Mouse (Mus musculus) CH12.LX (cell line): ENCODE measurements at regions not wholly inside any gene's neighbourhood (a gene's known extent, or its start where the extent isn't known, plus 50 kb on each side); places are given as distances from the start of the nearest gene placed in this dataset.

Source experiments
- DNase-seq: peaks from one replicate; pipeline ENCODE4 v3.0.0-alpha.2; 2013; ENCODE audit errors: extremely low read depth
- H3K27ac ChIP-seq: 2 replicates; pipeline ENCODE4 v1.5.1; 2012; ENCODE audit warnings: low read depth, mild to moderate bottlenecking, control low read depth, moderate library complexity; ENCODE audit not compliant: insufficient read depth
- H3K27me3 ChIP-seq: replicated peaks from 2 replicates; pipeline ENCODE3; 2012; ENCODE audit warnings: inconsistent platforms
- H3K36me3 ChIP-seq, 2 experiments: replicated peaks in 1 of 2; 2 replicates each; pipeline versions ENCODE3 to v1.6.1; 2012; ENCODE audit warnings: inconsistent platforms in 1 of 2, low read length in 1 of 2, mild to moderate bottlenecking in 1 of 2, mixed read lengths in 1 of 2, moderate library complexity in 1 of 2; ENCODE audit not compliant: control insufficient read depth in 1 of 2, insufficient read depth in 1 of 2
- H3K4me1 ChIP-seq, 2 experiments: 2 replicates each; pipeline ENCODE4 v1.6.1; 2012; ENCODE audit warnings: inconsistent platforms in 1 of 2, moderate library complexity in 1 of 2; ENCODE audit not compliant: insufficient read depth in 2 of 2, control insufficient read depth in 1 of 2
- H3K4me2 ChIP-seq: 2 replicates; pipeline ENCODE4 v1.6.1; 2012; ENCODE audit warnings: low read depth, mild to moderate bottlenecking, control low read depth; ENCODE audit not compliant: poor library complexity, insufficient read depth, severe bottlenecking
- H3K4me3 ChIP-seq, 3 experiments: fragments of 150-350 bp in 1 of 3; sonication (generic) in 1 of 3; replicated peaks in 1 of 3; 2 replicates each; pipeline versions ENCODE3 to v1.5.1; 2011 to 2012; ENCODE audit warnings: low read depth in 2 of 3, low read length in 2 of 3, mild to moderate bottlenecking in 2 of 3, moderate library complexity in 2 of 3, control low read depth in 1 of 3, improper control_type of control experiment in 1 of 3, inconsistent platforms in 1 of 3, mixed read lengths in 1 of 3; ENCODE audit not compliant: poor library complexity in 1 of 3
- H3K79me2 ChIP-seq: replicated peaks from 2 replicates; pipeline ENCODE4 v1.6.1; 2012; ENCODE audit warnings: mild to moderate bottlenecking, moderate library complexity; ENCODE audit not compliant: control insufficient read depth, poor library complexity, insufficient read depth, severe bottlenecking; ENCODE audit errors: extremely low read depth
- H3K9ac ChIP-seq: 2 replicates; pipeline ENCODE4 v1.6.1; 2012; ENCODE audit warnings: low read depth, mild to moderate bottlenecking, control low read depth, moderate library complexity; ENCODE audit not compliant: insufficient read depth
- H3K9me3 ChIP-seq: replicated peaks from 2 replicates; pipeline ENCODE3; 2012; ENCODE audit warnings: low read length, inconsistent platforms, mixed read lengths
- E2F4 ChIP-seq: IDR thresholded peaks from 2 replicates; pipeline ENCODE4 v1.6.1; 2011; ENCODE audit warnings: low read depth, low read length, improper control_type of control experiment; ENCODE audit not compliant: insufficient replicate concordance
- EP300 ChIP-seq: IDR thresholded peaks from 2 replicates; pipeline ENCODE4 v1.6.1; 2011; ENCODE audit warnings: low read length, improper control_type of control experiment
- HCFC1 ChIP-seq: IDR thresholded peaks from 2 replicates; pipeline ENCODE4 v1.6.1; 2012; ENCODE audit warnings: low read depth, mild to moderate bottlenecking, inconsistent platforms, low read length, improper control_type of control experiment
- IRF4 ChIP-seq: IDR thresholded peaks from 2 replicates; pipeline ENCODE4 v1.6.1; 2014; ENCODE audit warnings: low read depth, mild to moderate bottlenecking, inconsistent platforms, low read length, improper control_type of control experiment
- KAT2A ChIP-seq: IDR thresholded peaks from 2 replicates; pipeline ENCODE4 v1.6.1; 2012; ENCODE audit warnings: low read length, improper control_type of control experiment, inconsistent platforms; ENCODE audit not compliant: insufficient replicate concordance
- MAZ ChIP-seq: IDR thresholded peaks from 2 replicates; pipeline ENCODE4 v1.6.1; 2012; ENCODE audit warnings: low read depth, mild to moderate bottlenecking, inconsistent platforms, low read length, improper control_type of control experiment, moderate library complexity
- MEF2A ChIP-seq: IDR thresholded peaks from 2 replicates; pipeline ENCODE4 v1.6.1; 2014; ENCODE audit warnings: low read depth, mild to moderate bottlenecking, inconsistent platforms, low read length, improper control_type of control experiment, borderline replicate concordance
- MXI1 ChIP-seq: IDR thresholded peaks from 2 replicates; pipeline ENCODE4 v1.6.1; 2011; ENCODE audit warnings: mild to moderate bottlenecking, low read depth, low read length, improper control_type of control experiment
- MYC ChIP-seq: IDR thresholded peaks from 2 replicates; pipeline ENCODE4 v1.6.1; 2011; ENCODE audit warnings: low read depth, mild to moderate bottlenecking, improper control_type of control experiment, low read length
- NELFE ChIP-seq: IDR thresholded peaks from 2 replicates; pipeline ENCODE4 v1.6.1; 2011; ENCODE audit warnings: low read depth, low read length, improper control_type of control experiment
- NRF1 ChIP-seq: IDR thresholded peaks from 2 replicates; pipeline ENCODE4 v1.6.1; 2014; ENCODE audit warnings: low read depth, mild to moderate bottlenecking, inconsistent platforms, low read length, improper control_type of control experiment, moderate library complexity
- POLR2A ChIP-seq: IDR thresholded peaks from 2 replicates; pipeline ENCODE4 v1.6.1; 2011; ENCODE audit warnings: low read depth, mild to moderate bottlenecking, improper control_type of control experiment, low read length
- TBP ChIP-seq: conservative IDR thresholded peaks from 2 replicates; pipeline ENCODE4 v1.6.1; 2011; ENCODE audit warnings: low read depth, low read length, improper control_type of control experiment
- TCF12 ChIP-seq: IDR thresholded peaks from 2 replicates; pipeline ENCODE4 v1.6.1; 2014; ENCODE audit warnings: low read depth, mild to moderate bottlenecking, inconsistent platforms, low read length, improper control_type of control experiment
- UBTF ChIP-seq: IDR thresholded peaks from 2 replicates; pipeline ENCODE4 v1.6.1; 2012; ENCODE audit warnings: low read depth, mild to moderate bottlenecking, inconsistent platforms, low read length, improper control_type of control experiment, moderate library complexity
- USF1 ChIP-seq: IDR thresholded peaks from 2 replicates; pipeline ENCODE4 v1.6.1; 2014; ENCODE audit warnings: low read depth, mild to moderate bottlenecking, inconsistent platforms, low read length, improper control_type of control experiment
- dilution Hi-C: fragments of 300-500 bp; cut with MboI; formaldehyde crosslinking; loops from 2 replicates; pipeline ENCODE4 v1.14.3; 2020; ENCODE audit warnings: low sequenced_read_pairs; ENCODE audit not compliant: extremely low pct_unique_long_range_greater_than_20kb, extremely low pct_ligation_motif_present
- in situ Hi-C: fragments of 300-500 bp; cut with MboI; formaldehyde crosslinking; loops from 3 replicates; pipeline ENCODE4 v1.14.3; 2019; ENCODE audit warnings: low sequenced_read_pairs, low pct_ligation_motif_present, low pct_unique_long_range_greater_than_20kb, mixed read lengths

GRCm38 (mm10) chr8:66568861-66569260, 57.3 kb downstream of the Tktl2 start:
- H3K9me3 ChIP-seq = no peaks in the 10 kb centered on the region
- no peaks in the 10 kb centered on the region for H3K36me3 ChIP-seq
- H3K27ac ChIP-seq = no peak overlapping the region
- TF ChIP-seq POLR2A (no peak), MEF2A (no peak), USF1 (no peak), MXI1 (no peak), UBTF (no peak), MYC (no peak), TCF12 (no peak), MAZ (no peak), TBP (no peak), KAT2A (no peak), NELFE (no peak), E2F4 (no peak), EP300 (no peak)
- H3K4me1 ChIP-seq = no peaks in the 10 kb centered on the region
- no peak overlapping the region for H3K9ac ChIP-seq
- no peak for DNase-seq
- H3K4me2 ChIP-seq = no peak overlapping the region
- no peaks in the 10 kb centered on the region for H3K79me2 ChIP-seq
- in situ Hi-C loops = no loop called here
- H3K4me3 ChIP-seq = no peak overlapping the region
- H3K27me3 ChIP-seq = no peaks in the 10 kb centered on the region
- dilution Hi-C loops = no loop called here

GRCm38 (mm10) chr8:66586182-66586581, 74.6 kb downstream of the Tktl2 start:
- in situ Hi-C loops = no loop called here
- Histone ChIP-seq H3K4me1 (peaks cover 0 to 5% of the 10 kb centered on the region in 2 experiments; a peak in 2 of 4 replicates), H3K79me2 (no peaks in the 10 kb centered on the region), H3K27me3 (no peaks in the 10 kb centered on the region), H3K4me2 (peak overlapping the region; percentile 74), H3K9me3 (no peaks in the 10 kb centered on the region), H3K4me3 (no peak overlapping the region), H3K9ac (no peak overlapping the region), H3K36me3 (no peaks in the 10 kb centered on the region), H3K27ac (no peak overlapping the region)
- peak; percentile 8 for DNase-seq
- dilution Hi-C loops = no loop called here
- TF ChIP-seq NRF1 (peak; percentile 63), MXI1 (no peak), HCFC1 (no peak), TBP (no peak), E2F4 (no peak)

GRCm38 (mm10) chr8:66586850-66587249, 75.3 kb downstream of the Tktl2 start:
- in situ Hi-C loops = no loop called here
- no peaks in the 10 kb centered on the region for H3K9me3 ChIP-seq
- H3K4me3 ChIP-seq = peak overlapping the region in 2 of 3 experiments; percentile 36 to 52
- DNase-seq = peak; percentile 19
- no peaks in the 10 kb centered on the region for H3K79me2 ChIP-seq
- H3K4me1 ChIP-seq = peaks cover 0 to 5% of the 10 kb centered on the region in 2 experiments; a peak in 2 of 4 replicates
- no peak overlapping the region for H3K9ac ChIP-seq
- dilution Hi-C loops = no loop called here
- H3K4me2 ChIP-seq = peak overlapping the region; percentile 93
- TF ChIP-seq MYC (no peak), IRF4 (0 out of 2 replicates have a peak, but pooled peaks have one; percentile 1), TCF12 (no peak)
- H3K36me3 ChIP-seq = no peaks in the 10 kb centered on the region
- H3K27ac ChIP-seq = no peak overlapping the region
- no peaks in the 10 kb centered on the region for H3K27me3 ChIP-seq
